Mouse (Mus musculus) lung, postnatal 14 days (tissue): ENCODE measurements at regions not wholly inside any gene's neighbourhood (a gene's known extent, or its start where the extent isn't known, plus 50 kb on each side); places are given as distances from the start of the nearest gene placed in this dataset.
"Not testable (repeated sequence)": the region's sequence is repeated elsewhere in the genome, so short reads cannot be mapped to it uniquely, and the experiment has no call there.

Experiments used
- DNase-seq: peaks from one replicate; pipeline ENCODE4 v3.0.0; 2021

- DNase-seq, result no peak
Observed at GRCm38 (mm10) chr10:117511483-117512406, 117.6 kb upstream of the Cpm start.

- DNase-seq, result no peak
Observed at GRCm38 (mm10) chr10:117510529-117511482, 118.5 kb upstream of the Cpm start.

DNA sequence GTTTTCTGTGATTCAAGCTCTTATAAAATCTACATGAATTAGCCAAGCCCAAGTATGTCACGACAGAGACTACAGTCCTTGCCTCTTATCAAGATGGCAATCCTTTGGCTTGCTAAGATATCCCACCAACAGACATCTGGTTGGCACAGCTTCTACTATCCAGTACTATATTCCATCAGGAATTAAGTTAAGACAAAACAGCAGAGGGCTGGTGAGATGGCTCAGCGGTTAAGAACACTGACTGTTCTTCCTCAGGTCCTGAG lies 119.1 kb upstream of the Cpm start:
- DNase-seq, result no peak

GRCm38 (mm10) chr10:117509431-117510223 lies 119.7 kb upstream of the Cpm start:
- no peak for DNase-seq

DNA sequence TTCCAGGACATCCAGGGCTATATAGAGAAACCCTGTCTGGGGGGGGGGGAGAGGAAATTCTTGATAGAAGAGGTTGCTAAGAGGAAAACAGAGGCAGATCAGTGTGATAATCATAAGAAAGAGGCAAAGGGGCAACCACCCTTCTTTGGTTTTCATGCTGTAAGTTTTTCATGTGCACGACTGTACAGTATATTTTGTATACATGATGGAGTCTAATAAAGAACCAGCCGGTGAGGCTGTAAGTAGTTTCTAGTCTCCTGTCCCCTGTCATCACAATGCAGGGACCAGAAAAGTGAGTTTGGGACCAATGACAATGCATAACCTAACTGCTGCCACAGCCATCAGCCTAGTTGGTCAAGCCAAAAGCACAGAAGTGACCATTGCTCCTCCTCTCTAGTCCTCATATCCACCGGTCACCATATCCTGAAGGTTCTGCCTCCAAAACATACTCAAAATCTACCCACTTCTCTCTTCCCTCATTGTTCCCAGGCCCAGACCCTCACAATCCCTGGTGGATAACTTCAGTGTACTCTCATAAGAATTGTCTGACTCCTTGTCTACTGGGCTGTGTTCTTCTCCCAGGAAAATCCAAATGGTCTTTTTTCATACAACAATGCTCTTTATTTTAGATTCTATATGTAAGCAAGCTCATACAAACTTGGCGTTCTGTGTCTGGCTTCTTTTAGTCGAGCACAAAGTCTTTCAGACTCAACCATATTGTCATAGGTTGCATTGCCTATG lies 122.9 kb upstream of the Cpm start:
- DNase-seq, result no peak

DNA sequence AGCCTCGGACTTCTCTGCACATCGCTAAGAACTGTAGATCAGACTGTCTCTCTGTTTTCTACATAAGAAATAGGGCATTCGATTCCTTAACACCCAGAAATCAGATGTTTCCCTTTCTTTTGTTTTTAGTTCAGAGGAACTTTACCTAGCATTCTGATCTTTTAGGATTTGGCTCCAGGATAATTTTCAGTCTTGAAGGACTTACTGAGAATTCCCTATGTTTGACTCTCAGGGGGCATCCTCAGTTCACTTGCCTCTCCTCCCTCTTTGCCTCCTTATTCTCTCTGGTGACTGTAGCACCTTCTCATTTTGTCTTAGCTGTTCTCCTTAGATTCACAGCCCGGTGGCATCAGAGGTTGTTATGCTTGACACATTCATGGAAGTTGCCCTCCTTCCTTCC lies 123.8 kb upstream of the Cpm start:
- DNase-seq, result no peak

DNA sequence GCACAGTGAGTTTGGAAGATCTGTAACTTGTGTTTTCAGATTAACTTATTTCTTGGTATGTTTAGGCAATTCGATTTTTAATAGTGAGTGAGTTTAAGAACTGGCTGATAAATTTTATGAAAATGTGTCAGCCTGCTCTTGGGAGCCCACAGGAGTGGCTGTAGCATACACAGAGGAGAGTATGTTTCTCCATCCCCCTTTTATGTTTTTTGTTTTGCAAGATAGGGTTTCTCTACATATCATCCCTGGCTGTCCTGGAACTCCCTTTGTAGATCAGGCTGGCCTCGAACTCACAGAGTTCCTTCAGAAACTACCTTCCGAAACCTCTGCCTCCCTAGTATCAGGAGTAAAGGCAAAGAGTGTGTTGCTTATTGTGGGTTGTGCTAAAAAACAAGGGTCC lies 124.2 kb upstream of the Cpm start:
- no peak for DNase-seq

DNA sequence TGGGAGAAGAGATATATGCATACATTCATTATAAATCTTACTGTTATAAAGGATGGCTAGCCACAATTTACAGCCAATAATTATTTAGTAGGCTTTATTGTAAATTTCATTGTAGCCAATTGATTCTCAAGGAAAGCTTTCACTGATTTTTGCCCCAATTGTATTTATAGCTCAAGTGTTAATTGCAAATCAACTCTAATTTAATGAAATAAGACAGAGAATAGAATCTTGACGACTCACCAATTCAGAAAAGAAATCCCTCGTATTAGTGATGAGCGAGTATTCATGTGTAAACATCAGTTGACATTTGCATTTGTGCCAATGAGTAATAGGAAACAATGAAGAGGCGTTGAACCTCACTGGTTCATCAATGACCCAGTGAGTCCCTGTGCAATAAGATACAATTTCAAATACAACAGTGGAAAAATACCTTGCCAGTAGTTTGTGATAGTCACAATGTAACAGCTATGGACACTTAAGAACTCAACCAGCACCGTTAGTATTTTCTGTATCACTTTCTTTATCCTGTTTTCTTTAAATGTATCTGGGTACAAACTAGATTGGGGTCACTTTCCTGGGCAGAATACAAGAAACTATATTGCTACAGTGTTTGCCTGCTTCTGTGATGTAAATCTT lies 124.6 kb upstream of the Cpsf6 start:
- DNase-seq, result no peak

DNA sequence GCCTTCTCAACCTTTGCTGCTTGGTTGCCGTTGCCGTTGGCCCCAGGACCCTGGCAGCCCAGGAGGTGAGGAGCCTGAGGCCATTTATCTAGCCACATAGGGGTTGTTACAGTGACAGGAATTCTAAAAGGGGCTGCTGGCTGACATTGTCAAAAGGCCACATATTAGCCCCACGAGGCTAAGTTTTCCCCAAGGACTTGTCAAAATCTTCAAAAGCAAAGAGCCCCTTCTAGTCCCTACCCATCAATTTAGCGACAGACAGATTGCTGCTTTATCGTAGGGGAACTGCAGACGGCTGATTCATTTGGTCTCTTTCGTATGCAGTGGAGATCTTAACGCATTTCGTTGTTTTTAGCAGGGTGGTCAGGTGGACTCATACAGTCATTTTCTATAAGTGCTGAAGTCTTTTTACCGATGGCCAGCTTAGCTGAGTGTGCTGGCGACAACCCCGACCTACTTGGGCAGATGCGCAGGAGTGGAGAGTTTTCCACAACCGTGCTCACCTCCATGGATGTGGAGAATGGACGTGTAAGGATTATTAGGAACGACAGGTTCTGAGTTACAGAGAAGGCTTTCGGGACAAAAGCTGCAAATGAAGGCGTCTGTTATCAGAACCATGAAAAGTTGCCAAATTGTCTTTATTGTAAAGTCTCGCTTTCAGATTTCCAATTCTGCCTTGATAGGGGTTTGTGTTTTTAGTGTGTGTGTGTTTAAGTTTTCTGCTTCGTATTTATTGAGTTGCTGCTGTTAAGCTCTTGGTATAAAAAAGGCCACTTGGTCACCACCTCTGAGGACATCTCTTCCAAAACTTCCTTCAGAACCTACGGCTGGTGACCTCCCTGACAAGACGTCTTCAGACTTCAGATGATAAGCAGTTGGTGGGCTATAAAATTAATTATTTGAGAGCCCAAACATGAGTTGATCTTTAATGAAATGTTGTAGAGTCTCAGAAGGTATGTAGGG lies 123.7 kb upstream of the Cpsf6 start:
- no peak for DNase-seq

DNA sequence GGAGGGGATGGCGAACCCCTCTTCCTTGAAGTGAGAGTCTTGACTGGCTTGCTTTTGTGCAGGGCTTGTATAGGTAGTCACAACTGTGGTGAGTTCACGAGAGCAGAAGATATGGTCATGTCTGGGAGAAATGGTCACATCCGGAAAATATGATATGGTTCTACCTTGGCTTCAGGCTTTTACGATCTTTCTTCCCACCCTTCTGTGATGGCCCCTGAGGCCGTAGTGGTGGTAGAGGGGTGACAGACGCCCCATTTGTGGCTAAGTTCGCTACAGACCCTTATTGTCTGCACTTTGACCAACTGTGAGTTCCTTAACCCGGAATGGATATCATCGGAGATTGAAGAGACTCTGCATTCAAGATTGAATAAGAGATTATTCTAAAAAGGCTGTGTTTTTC lies 122.9 kb upstream of the Cpsf6 start:
- DNase-seq, result no peak

GRCm38 (mm10) chr10:117502135-117502534 lies 122.3 kb upstream of the Cpsf6 start:
- no peak for DNase-seq

GRCm38 (mm10) chr10:117501426-117501825 lies 121.6 kb upstream of the Cpsf6 start:
- no peak for DNase-seq

DNA sequence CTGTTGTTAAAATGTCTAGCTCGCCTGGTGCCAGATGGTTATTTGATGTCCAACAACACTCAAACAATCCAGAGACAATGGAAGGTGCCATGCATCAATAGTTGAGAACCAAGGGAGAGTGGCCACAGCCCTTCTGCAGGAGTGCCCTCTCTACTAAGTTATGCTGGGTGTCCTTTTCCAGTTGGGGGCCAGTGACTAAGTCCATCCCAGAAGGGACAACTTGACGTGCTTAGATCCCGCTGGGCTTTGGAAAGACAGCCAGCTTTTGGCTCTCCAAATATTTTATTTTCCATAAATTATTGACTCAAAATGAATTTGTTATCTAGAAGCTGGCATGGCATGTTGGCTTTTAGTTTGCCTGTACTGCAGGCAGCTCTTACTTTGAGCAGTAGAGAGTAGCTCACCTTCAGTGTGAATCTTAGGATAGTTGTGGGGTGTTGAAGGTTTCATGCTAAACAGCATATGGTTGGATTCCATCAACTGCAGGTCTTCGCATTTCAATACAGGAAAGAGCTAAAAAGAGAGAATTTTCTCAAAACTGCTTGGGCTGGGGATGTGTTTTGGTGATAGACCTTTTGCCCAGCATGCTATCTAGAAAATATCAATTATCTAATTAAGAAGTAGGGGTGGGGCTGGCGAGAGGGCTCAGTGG lies 120.8 kb upstream of the Cpsf6 start:
- DNase-seq, result no peak

DNA sequence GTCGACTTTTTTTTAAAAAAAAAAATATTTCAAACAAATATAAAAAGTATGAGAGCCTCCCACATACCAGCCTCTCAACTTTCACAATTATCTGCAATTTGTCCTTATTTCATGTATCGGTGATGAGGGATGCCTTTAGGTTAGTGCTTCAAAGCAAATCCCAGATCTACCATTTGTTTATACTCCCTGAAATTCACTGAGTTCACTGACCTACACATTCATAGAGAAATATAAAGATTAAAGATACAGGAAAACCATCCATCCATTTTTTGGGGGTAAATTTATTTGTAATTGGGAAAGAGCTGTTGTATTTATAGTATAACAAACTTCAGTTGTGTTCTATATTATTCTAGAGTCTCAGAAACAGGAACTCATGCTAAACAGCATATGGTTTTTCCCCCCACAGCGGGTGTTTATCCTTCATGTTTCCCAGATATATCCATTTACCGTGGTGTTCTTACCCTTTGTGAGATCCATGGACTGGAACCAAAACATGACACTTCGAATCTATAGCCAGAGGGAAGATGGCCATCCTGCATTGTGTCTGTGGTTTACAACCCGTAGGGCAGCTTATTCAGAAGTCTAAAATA lies 120.1 kb upstream of the Cpsf6 start:
- no peak for DNase-seq

- no peak for DNase-seq
Observed at GRCm38 (mm10) chr10:117499177-117499863, 119.5 kb upstream of the Cpsf6 start.

DNA sequence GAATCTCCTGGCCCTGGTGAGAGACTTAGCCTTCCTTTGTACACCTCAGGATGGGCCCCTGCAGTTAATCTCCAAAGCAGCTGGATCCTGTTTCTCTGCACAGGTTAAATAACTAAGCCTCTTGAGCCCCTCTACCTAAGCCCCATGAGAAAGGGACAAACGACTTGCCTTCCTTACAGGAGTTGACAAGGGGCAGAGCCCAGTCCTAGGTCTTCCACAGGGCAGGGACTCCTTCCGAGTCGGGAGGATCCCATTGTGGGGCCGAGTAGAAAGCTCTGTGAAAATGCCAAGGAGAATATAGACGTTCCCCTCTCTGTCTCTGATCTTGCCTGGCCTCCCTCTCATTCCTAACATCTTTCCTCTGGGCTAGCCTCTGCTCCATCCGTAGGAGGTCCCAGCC lies 118.7 kb upstream of the Cpsf6 start:
- DNase-seq, result no peak

- no peak for DNase-seq
Observed at GRCm38 (mm10) chr10:117497565-117498256, 117.9 kb upstream of the Cpsf6 start.

DNA sequence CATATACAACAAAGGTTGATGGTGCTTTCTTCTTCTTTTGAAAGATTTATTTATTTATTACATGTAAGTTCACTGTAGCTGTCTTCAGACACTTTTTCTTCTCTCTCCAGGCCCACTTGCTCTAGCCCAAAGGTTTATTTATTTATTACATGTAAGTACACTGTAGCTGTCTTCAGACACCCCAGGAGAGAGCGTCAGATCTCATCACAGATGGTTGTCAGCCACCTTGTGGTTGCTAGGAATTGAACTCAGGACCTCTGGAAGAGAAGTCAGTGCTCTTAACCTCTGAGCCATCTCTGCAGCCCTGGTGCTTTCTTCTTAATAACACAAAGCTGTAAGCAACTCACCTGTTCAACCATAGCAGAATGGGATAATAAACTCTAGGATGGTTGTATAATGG lies 117.3 kb upstream of the Cpsf6 start:
- not testable (repeated sequence) for DNase-seq
